Mouse (Mus musculus) bone marrow, adult 2 months (tissue): Measurements from ENCODE around the gene Slc25a33.

Experiments used
- CTCF ChIP-seq: fragments of 200-500 bp; IDR thresholded peaks from 2 replicates; pipeline ENCODE4 v1.5.1; 2011; ENCODE audit warnings: low read length, control low read depth; ENCODE audit not compliant: control insufficient read depth, insufficient read depth
- POLR2A ChIP-seq: fragments of 200-500 bp; IDR thresholded peaks from 2 replicates; pipeline ENCODE4 v1.6.1; 2011; ENCODE audit warnings: low read depth, mild to moderate bottlenecking, control low read depth, low read length, borderline replicate concordance; ENCODE audit not compliant: control insufficient read depth

GRCm38 (mm10) chr4:149734246-149734645 is 39.8 kb downstream of the Slc25a33 start:
- no peak for TF ChIP-seq CTCF
- no peak for TF ChIP-seq POLR2A
